Mouse (Mus musculus): ENCODE measurements around the gene Adsl.
"Not testable (repeated sequence)": the region's sequence is repeated elsewhere in the genome, so short reads cannot be mapped to it uniquely, and the experiment has no call there.

Gene Adsl

DNA sequence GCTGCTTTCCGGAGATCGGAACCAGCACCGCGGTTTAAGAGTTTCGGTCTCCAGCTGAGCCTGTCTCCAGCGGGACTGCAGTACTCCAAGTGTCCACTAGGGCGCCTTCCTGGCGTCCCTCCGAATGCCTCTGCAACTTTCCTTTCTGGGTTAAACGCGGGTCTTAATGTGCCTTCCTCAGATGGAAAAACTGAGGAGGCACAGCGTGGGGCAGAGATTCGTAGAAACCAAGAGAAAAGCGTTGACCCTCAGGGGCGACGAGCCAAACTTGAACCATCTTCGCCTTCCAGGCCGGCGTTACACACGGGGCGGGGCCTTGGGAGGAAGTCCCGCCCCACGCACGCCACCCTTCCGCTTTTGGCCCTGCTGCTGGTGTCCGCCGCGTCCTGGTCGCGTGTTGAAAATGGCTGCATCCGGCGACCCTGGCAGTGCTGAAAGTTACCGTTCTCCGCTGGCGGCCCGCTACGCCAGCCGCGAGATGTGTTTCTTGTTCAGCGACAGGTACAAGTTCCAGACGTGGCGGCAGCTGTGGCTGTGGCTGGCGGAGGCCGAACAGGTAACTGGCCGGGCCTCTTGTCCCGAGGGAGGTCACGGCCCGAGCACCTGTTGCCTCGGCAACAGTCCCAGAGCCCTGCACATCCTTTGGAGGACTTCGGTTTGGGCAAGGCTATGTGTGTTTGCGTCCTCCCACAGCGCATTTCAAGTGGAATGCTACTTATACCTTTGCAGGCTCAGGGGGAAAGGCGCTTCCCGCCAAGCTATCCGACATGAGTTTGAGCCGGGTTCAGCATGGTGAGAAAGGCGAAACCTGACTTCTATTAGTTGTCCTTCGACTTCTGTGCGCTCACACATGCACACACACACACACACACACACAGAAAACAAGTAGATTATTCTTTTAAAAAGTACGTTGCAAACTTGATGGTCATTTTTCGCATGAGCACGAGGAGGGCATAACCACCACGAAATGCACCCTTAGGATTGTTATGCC, at the start of gene Adsl:
Gene Adsl (plus strand): TSS at position 346 of the 991 bp plus-strand sequence.
- peak; percentile 82 for DNase-seq (ENCODE audit: low spot score)

DNA sequence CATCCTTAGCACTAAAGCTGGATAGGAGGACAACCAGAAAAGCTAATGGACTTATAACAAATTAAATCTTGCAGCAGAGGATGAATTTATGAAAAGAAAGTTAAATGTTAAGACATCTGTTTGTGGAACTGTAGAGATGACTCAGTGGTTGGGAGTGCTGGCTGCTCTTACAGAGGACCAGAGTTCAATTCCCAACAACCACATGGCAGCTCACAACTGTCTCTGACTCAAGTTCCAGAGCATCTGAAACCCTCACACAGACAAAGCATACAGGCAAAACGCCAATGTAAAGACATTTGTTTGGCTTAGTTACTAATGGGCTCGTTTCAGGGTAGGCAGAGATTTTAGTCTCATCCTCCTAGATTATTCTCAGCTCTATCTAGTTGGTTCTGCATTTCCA, 48.5 kb upstream of the Adsl start:
- no peak for DNase-seq (ENCODE audit: low spot score)

DNA sequence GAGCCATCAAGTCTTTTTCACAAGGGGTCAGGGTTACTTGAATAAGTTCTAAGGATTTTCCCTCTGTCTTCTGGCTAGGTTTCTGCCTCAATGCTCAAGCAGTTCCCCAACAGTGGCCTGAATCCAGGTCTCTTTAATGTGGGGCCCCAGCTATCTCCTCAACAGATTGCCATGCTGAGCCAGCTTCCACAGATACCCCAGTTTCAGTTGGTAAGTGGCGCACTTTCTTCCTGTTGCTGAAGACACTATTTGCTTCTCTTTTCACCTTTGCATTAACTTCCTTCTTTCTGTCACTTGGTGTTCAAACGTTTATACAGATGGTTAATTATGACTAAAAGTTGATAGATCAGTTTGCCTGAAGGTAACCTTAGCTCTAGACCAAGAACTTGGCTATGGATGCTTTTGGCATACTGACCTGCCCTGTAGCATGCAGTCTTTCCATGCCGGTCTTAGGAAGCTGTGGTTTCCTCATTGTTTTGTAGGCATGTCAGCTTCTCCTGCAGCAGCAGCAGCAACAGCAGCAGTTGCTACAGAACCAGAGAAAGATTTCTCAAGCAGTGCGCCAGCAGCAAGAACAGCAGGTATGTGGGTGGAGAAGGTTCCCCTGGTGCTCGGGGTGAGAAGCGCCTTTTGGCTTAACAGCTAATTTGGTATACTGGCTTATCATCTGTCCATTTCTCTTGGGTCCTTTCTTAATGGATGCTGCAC, 46.3 kb upstream of the Adsl start:
- DNase-seq (ENCODE audit: low spot score), result no peak

DNA sequence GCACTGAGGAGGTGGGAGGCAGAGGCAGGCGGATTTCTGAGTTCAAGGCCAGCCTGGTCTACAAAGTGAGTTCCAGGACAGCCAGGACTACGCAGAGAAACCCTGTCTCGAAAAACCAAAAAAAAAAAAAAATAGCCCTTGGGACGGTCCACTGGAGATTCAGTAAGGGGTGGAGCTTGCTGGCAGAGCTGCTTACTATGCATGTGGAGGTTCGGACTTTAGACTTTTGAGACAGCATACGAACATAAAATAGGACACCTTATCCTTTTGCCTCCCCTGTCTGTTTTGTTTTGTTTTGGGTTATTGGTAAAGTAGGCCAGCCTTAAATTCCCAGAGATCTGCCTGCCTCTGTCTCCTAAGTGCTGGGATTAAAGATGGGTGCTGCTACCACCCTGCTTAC, 43.5 kb upstream of the Adsl start:
- DNase-seq (ENCODE audit: low spot score), result not testable (repeated sequence)

DNA sequence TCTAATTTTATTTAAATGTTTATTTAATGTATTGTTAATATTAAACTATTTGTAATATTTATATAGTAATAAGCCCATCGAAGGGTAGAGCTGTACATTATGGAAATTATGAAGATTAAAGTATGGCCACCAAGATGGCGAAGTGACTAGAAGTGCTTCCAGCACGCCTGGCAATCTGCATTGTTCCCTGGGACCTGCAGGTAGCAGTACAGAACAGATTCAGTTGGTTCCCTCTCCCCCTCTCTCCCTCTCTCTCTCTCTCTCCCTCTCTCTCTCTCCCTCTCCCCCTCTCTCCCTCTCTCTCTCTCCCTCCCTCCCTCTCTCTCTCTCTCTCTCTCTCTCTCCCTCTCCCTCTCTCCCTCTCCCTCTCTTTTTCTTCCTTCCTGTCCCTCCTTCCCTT, 38.1 kb upstream of the Adsl start:
- peak; percentile 26 for DNase-seq (ENCODE audit: low spot score)

DNA sequence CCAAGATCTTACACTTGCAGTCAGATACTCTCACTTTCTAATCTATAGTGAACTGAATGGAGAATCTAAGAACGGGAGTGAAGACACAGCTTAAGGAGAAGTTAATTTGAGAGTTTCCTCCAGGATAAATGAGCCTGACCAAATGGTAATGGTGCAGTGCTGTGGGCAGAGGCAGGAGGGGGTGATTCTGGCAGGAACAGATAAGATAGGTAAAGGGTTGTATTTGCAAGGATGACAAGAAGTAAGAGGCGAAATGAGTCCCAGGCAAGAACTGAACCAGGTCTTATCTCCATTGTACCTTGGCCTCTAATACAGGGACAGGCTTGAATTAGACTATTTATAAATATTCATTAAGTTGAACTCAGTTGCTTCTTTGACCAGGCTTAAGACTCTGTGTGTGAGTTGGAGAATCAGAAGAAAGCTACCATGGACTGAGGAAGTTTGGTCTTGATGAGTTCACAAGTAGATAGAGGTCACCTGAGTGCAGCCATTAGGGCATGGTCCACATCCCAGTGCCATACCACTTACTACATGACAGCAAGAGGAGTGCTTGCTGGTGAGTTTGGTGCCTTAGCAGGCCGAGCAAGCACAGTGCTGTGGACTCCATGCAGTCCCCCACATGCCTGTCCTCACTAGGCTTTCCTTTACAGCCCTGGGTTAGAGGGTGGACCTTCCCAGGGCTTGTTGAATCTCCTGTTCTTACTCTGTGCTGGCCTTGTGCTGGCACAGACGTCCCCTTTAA, 37.3 kb upstream of the Adsl start:
- no peak for DNase-seq (ENCODE audit: low spot score)

DNA sequence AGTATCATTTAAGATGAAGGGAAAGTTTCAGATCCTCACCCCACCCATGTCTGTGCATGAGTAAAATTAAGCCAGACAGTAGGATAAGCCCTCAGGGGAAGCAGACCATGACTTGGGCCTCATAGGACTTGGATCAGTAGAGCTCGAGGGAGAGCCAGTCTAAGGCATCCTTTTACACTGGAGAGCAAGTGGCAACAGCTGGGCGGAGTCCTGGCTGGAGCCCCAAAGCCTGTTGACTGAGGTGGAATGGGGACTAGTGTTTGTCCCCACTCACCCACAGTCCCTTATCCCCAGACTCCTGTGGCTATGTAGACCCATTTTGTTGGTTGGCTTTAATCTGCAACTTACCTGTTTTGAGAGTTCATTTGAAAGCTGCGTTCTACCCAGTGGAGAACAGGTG, 36.1 kb upstream of the Adsl start:
- DNase-seq (ENCODE audit: low spot score), result no peak

DNA sequence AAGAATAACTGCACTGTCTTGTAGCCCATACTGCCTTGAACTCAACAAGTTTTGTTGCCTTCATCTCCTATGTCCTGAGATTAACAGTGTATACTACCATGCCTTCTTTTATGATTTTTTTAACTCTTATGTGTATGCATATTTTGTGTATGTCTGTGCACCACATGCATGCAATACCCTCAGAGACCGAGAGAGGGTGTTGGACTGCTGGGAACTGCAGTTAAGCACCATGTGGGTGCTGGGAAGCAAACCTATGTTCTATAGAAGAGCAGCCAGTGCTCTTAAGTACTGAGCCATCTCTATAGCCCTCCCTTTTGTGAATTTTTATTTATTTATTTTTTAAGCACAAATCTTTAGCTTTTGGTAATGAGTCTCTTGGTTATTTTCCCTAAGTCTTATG, 34.5 kb upstream of the Adsl start:
- no peak for DNase-seq (ENCODE audit: low spot score)

DNA sequence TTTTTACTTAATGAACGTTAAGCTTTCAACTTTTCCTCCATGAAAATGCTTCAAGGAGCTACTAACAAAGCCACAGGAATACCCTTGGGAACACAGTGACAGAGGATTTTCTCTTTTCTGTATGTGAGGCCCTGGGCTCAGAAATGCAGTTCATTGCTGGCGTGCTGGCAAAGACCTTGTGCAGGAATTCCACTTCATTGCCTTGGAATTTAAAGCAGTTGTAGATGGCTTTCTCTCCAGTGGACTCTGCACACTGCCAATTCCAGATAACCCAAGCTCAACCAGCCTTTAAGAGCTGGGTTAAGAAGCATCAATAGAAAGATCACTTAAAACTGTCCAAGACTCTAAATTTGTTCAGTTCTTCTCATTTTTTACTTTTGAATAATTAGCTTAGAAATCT, 32.4 kb upstream of the Adsl start:
- DNase-seq (ENCODE audit: low spot score), result no peak

DNA sequence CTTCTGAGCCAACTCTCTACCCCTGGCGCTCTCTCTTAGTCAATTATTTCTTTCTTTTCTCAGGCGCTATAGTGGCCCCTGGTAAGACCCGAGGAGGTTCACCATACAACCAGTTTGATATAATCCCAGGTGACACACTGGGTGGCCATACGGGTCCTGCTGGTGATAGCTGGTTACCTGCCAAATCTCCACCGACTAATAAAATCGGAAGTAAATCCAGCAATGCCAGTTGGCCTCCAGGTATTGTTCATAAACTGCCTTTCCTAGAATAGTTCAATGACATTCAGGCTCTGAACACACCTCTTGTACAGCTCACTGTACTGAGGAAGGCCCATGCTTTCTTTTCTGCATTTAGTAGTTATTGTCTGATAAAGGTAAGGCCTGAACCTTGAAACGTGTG, 31.7 kb upstream of the Adsl start:
- no peak for DNase-seq (ENCODE audit: low spot score)

DNA sequence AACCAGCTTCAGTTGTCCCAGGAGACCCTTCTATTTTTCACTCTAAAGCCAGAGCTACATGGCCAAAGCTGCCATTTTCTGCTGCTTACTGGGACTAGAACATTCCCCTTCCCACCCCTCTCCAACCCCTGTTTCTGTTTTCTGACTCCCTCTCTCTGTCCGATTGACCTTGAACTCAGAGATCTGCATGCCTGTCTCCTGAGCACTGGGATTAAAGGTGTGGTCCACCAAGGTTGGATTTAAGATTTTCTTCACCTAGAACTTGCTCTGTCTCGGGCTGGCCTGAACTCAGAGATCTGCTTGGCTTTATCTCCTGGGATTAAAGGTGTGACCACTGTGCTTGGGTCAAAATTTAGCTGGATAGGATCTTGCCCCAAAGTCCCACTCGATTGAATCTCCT, 27.9 kb upstream of the Adsl start:
- no peak for DNase-seq (ENCODE audit: low spot score)

DNA sequence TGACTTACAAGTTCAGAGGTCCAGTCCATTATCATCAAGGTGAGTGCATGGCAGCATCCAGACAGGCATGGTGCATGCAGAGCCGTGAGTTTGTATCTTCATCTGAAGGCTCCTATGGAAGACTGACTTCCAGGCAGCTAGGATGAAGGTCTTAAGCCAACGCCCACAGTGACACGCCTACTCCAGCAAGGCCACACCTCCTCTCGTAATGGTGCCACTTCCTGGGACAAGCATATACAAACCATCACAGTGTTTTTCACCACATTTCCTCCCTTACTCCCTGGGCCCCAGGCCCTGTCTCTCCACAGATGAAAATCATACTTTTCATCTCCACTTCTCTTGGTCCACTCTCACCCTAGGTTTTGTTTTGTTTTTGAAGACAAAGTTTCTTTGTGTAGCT, 26.5 kb upstream of the Adsl start:
- peak; percentile 41 for DNase-seq (ENCODE audit: low spot score)

DNA sequence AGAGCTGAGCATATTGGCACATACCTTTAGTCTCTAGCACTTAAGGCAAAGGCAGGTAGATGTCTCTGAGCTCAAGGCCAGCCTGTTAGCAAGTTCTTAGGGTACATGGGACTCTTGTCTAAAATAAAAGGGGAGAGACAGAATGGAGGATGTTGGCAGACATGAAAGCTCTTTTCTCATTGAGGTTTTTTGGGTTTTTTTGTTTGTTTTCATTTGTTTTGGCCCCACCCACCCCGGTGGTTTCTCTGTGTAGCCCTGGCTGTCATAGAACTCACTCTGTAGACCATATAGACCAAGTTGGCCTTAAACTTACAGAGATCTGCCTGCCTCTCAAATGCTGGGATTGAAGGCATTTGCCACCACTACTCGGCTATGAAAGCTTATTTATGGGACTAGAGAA, 24.1 kb upstream of the Adsl start:
- DNase-seq (ENCODE audit: low spot score), result peak; percentile 59

DNA sequence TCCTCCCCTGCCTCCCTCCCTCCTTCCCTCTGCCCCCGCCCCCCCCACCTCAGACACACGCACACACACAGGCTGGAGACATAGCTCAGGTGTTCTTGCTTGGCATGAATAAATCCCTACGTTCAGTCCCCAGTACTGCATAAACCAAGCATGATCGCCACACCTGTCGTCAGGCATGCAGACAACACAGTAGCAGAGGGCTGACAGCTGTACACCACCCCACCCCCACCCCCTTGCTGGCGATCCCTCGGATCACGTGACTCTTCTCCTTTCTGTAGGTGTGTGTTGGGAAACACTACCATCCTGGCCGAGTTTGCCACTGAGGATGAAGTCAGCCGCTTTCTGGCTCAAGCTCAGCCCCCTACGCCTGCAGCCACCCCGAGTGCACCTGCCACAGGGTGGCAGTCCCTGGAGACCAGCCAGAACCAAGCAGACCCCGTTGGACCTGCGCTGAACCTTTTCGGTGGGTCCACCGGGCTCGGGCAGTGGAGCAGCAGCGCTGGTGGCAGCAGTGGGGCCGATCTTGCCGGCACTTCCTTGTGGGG, 19.4 kb upstream of the Adsl start:
- DNase-seq (ENCODE audit: low spot score), result no peak

DNA sequence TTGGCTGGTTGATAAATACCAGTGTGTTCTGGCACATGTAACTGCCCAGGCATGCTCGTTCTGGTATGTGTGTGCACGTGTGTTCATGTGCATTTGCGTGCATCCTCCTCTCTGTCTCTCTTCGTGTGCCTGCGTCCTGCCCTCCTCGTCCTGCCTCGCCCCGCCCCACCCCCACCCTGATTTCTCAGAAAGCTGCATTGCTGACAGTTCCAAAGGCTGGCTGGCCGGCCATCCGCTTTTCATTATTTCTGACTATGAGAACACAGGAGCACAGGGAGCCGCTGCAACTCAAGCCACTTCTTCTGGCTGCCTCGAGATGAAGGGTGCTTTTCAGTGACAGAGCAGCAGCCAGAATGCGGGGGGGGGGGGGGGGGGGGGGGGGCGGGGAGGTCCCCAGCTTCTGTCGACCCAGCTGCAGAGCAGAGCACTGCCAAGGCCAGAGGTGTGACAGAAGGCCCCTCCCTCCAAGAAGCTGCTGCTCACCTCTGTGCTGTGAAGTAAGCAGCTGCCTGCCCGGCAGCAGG, 18.2 kb upstream of the Adsl start:
- DNase-seq (ENCODE audit: low spot score), result peak; percentile 66

DNA sequence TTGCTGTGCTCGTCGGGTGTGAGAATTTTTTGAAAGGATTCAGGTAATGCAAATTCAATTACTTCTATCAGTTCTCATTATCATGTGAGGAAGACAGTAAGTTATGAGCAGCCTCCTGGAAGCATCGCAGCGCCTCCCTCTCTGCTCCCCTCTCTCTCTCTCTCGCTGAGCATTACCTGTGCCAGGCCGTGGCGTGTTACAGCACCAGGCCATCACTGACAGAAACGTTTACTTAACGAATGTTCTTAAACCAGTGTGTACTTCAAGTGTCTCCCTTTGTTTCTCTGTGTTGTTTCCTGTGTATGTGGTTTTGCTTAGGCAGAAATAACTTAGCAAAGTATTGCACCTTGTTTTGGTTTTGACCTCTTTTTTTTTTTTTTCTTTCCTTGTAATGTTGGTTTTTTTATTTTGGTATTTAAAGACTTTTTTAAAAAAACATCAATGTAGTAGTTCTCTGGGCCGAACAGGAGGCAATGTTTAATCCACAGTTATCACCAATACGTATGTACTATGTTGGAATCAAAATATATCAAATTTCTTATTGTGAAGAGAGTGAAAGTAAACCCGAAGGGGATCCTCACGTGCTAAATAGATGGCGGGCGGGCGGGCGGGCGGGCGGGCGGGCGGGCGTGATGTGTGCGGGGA, 17.5 kb upstream of the Adsl start:
- DNase-seq (ENCODE audit: low spot score), result peak; percentile 78

DNA sequence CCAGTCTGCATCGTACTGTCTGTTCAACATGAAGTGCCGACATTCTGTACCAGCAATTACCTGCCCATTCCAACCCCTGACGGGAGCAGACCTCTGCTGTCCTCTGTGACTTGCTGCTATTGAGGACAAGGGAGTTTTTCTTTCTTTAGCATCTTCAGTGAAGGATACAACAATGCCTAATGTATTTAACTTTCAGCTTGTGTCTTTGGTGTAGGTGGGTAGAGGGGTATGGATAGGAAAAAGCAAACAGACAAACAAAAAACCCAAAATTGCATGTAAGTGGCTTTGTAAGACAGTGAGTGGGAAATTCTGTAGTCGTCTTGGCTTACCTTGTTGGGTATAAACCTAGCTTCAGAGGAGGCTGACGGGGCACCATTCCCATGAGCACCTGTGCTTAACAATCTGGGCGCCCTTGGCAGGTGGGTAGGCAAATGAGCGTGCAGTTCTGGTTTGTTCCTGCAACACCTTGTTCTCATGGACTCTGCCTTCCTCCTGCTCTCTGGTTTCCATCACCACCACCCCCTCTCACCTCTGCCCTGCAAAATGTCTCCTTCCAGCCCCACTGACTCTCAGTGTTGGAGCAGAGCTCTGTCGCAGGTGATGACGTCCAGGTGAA, 16.8 kb upstream of the Adsl start:
- peak; percentile 28 for DNase-seq (ENCODE audit: low spot score)

DNA sequence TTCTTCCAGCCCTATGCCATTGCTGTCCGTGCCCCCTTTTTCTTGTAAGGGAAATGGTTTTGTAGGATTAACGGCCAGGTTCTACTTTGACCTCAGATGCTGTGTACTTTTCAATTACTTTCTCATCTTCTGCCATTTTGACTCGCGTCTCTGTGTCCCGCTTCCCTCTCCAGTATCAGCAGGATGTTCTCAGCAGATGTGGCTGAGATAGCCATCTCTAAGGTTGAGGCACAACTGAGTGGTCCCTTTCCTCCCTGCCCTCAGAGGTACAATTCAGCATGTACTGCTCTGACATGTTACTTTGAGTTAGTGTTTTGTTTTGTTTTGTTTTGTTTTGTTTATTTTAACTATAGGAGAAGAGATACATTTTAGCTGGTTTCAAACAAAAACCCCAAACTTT, 13.4 kb upstream of the Adsl start:
- no peak for DNase-seq (ENCODE audit: low spot score)

DNA sequence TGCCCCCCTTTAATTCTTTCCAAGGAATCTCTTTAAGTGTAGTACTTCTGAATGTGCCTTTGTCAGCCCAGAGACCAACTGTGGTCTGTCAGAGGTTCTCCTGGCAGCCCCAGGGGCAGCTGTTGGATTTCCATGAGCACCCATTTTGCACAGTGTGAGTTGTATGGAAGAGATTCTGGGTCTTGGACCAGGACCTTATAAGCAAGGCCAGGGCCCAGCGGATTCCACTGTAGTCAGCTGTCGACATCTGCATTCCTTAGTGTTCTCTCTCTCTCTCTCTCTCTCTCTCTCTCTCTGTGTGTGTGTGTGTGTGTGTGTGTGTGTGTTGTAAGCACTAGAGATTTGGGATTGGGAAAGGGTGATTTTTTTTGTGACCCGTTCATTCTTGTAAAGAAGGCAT, 11.6 kb upstream of the Adsl start:
- DNase-seq (ENCODE audit: low spot score), result no peak

DNA sequence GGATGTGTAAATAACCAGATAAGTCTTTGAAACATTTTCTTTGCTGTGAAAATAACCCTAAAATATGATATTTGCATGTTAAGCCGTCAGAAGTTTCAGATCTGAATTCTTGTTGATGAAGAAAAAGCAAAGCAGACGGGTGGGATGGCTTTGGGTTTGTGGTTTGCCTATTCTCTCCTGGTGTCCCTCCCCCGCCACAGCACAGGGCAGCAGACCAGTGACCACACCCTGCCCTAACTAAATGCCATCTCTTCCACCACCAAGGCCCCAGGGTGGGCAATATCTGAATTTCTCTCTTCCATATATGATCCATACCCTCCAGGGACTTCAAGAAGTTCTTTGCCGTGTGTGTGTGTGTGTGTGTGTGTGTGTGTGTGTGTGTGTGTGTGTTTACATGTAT, 9.7 kb upstream of the Adsl start:
- DNase-seq (ENCODE audit: low spot score), result no peak

DNA sequence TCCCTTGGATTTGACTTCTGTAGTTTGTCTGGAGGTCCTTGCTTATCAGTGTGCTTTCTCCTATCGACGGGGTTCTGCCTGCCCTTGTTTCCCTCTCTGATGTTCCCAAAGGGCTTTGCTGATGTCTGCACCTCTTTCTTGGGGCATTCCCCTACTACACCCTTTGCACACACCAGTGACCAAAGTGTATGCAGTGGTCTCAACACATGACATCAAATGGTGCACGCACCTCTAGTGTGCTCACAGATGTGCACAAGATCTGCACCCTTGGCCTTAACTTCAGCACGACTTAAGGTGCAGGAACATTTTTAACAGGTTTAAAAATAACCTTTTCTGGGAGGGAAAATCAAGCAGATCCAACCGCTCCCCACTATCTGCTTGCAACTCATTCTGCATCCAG, 8.9 kb upstream of the Adsl start:
- DNase-seq (ENCODE audit: low spot score), result no peak
